Mouse (Mus musculus): ENCODE data around the gene Prcc. TPM values are rescaled to one million over a fixed set of nuclear protein-coding genes. Genes with fewer than 3 reads are reported as not detected.
A peak's percentile ranks its signal among the peaks of the same experiment; 100 is the strongest.

The Prcc gene
- polyA plus RNA-seq, 1 experiment from 2014 or later: 17.6 TPM

GRCm38 (mm10) chr3:87920270-87920943 is 35.0 kb upstream of the Prcc start:
- WGBS: 68% methylated on average over 9 of the region's 9 CpGs
- peak overlapping the region; percentile 69 for H3K4me2 ChIP-seq (replicated peaks; ENCODE audit: low read depth, low read length)
- H3K4me3 ChIP-seq (ENCODE audit: low read depth, low read length): peak overlapping the region; percentile 65
- no peaks in the 10 kb centered on the region for H3K4me1 ChIP-seq (replicated peaks; ENCODE audit: control insufficient read depth, insufficient read depth, low read length)
- ATAC-seq (ENCODE audit: low FRiP score) (no peak), DNase-seq (ENCODE audit: low spot score) (no peak)
- H3K9me3 ChIP-seq (ENCODE audit: control insufficient read depth, low read length): no peaks in the 10 kb centered on the region
- H3K27me3 ChIP-seq (ENCODE audit: control insufficient read depth, insufficient read depth, low read length): no peaks in the 10 kb centered on the region
- H3K9ac ChIP-seq (ENCODE audit: low read depth, low read length): no peak overlapping the region; the same call in 1 of the 2 replicates
- H3K27ac ChIP-seq (ENCODE audit: low read depth, low read length): no peak overlapping the region
- H3K36me3 ChIP-seq (ENCODE audit: control insufficient read depth, insufficient read depth, low read length): 0 out of 2 replicates have a peak, but pooled peaks cover 2% of the 10 kb centered on the region

DNA sequence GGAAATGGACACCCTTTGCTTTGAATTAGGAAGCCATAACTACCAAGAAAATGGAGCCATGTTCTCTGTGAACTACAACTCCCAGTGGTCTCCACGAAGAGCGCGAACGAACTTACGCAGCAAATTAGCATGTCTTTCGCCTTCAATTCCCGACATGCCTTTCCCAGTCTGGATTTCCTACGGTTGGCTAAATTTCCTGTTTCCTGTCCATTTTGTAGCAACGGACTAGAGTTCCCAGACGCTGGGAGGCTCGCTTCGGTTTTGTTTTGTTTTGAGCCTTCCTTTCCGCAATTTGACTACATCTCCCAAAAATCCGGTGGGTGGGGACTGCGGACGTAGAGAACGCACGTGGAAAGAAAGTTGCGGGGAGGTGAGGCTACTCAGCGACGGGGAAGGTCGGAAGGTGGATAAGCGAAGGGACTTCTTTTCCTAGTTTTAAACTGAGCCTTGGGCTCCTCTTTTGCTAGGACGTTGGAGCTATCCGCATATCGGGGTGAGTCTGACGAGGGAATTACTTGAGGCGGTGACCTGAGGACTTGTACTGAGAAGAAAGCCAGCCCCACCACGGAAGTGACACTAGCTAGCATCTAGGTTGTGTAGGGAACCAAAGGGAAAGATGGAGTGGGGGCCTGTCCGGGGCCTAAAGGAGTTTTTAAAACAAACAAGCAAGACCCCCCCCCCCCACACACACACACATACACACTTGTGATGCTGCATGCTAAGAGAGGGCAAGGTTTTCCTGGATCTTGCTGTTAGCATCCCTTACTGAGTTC is 34.1 kb upstream of the Prcc start, which contains the start of gene Mrpl24:
TSS of gene Mrpl24 (plus strand) at position 171 of the 773 bp plus-strand sequence.
- ATAC-seq (ENCODE audit: low FRiP score) (peak; percentile 80), DNase-seq (ENCODE audit: low spot score) (peak; percentile 81)
- H3K9me3 ChIP-seq (ENCODE audit: control insufficient read depth, low read length): no peaks in the 10 kb centered on the region
- WGBS: under 1% methylated on average over 30 of the region's 30 CpGs
- no peaks in the 10 kb centered on the region for H3K4me1 ChIP-seq (replicated peaks; ENCODE audit: control insufficient read depth, insufficient read depth, low read length)
- peak within 1 kb of the TSS; percentile 69 for H3K4me2 ChIP-seq (replicated peaks; ENCODE audit: low read depth, low read length)
- H3K27me3 ChIP-seq (ENCODE audit: control insufficient read depth, insufficient read depth, low read length): no peaks in the 10 kb centered on the region
- peak within 1 kb of the TSS; percentile 72 for H3K9ac ChIP-seq (ENCODE audit: low read depth, low read length)
- peaks cover 6% of the 10 kb centered on the region for H3K36me3 ChIP-seq (ENCODE audit: control insufficient read depth, insufficient read depth, low read length)
- H3K4me3 ChIP-seq (ENCODE audit: low read depth, low read length): peak within 1 kb of the TSS; percentile 65
- H3K27ac ChIP-seq (ENCODE audit: low read depth, low read length): peak within 1 kb of the TSS; percentile 48

DNA sequence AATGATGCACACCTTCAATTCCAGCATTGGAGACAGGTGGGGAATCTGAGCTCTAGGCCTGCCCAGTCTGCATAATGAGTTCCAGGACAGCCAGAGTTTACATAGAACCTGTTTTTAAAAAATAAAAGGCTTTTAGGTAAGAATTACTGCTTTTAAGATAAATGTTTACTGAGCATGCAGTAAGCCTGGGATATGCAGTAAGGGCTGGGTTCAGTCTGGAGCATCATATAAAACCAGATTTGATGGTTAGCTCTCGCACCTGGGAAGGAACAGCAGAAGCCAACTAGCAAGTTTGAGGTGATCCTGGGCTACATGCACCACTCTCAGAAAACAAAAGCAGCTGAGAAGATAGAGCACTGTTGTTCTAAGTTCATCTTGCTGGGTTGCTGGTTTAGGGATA is 33.1 kb upstream of the Prcc start:
- Histone ChIP-seq H3K4me2 (replicated peaks; ENCODE audit: low read depth, low read length) (no peak overlapping the region), H3K9me3 (ENCODE audit: control insufficient read depth, low read length) (no peaks in the 10 kb centered on the region), H3K9ac (ENCODE audit: low read depth, low read length) (no peak overlapping the region), H3K27me3 (ENCODE audit: control insufficient read depth, insufficient read depth, low read length) (no peaks in the 10 kb centered on the region), H3K4me1 (replicated peaks; ENCODE audit: control insufficient read depth, insufficient read depth, low read length) (no peaks in the 10 kb centered on the region), H3K4me3 (ENCODE audit: low read depth, low read length) (no peak overlapping the region), H3K27ac (ENCODE audit: low read depth, low read length) (no peak overlapping the region), H3K36me3 (ENCODE audit: control insufficient read depth, insufficient read depth, low read length) (peaks cover 6% of the 10 kb centered on the region)
- ATAC-seq (ENCODE audit: low FRiP score) (no peak), DNase-seq (ENCODE audit: low spot score) (no peak)
- 90% methylated on average over 1 of the region's 1 CpGs for WGBS

DNA sequence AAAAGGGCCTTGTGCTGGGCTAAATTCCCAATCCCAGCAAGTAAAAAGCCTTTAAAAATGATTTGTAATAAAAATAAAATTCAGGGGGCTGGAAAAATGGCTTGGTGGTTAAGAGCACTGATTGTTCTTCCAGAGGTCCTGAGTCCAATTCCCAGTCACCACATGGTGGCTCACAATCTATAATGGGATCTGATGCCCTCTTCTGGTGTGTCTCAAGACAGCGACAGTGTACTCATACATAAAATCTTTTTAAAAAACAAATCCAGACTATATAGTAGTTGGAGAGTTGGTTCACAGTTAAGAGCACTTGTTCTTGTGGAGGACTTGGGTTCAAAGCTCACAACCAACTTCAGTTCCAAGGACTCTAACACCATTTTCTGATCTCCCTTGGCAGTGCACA is 31.6 kb upstream of the Prcc start:
- Histone ChIP-seq H3K27me3 (ENCODE audit: control insufficient read depth, insufficient read depth, low read length) (no peaks in the 10 kb centered on the region), H3K36me3 (ENCODE audit: control insufficient read depth, insufficient read depth, low read length) (peaks cover 5% of the 10 kb centered on the region), H3K9ac (ENCODE audit: low read depth, low read length) (no peak overlapping the region), H3K4me3 (ENCODE audit: low read depth, low read length) (no peak overlapping the region), H3K9me3 (ENCODE audit: control insufficient read depth, low read length) (no peaks in the 10 kb centered on the region), H3K27ac (ENCODE audit: low read depth, low read length) (no peak overlapping the region), H3K4me2 (replicated peaks; ENCODE audit: low read depth, low read length) (no peak overlapping the region), H3K4me1 (replicated peaks; ENCODE audit: control insufficient read depth, insufficient read depth, low read length) (no peaks in the 10 kb centered on the region; the same call in 1 of the 2 replicates)
- 85% methylated on average over 1 of the region's 1 CpGs for WGBS
- DNase-seq (ENCODE audit: low spot score) (no peak), ATAC-seq (ENCODE audit: low FRiP score) (no peak)

DNA sequence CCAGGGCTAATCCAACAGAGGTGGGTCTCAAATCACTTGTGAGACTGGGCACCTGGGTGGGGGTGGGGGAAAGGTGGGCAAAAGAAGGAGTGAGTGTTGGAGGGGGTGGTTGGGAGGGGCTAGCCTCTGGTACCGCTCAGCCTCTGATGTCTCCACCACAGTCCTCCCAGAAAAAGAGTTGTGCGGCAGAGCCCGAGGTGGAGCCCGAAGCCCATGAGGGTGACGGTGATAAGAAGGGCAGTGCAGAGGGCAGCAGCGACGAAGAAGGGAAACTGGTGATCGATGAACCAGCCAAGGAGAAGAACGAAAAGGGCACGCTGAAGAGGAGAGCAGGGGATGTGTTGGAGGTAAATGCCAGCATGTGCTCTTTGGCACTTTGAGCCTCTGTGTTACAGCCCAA is 28.5 kb upstream of the Prcc start:
- Histone ChIP-seq H3K27ac (ENCODE audit: low read depth, low read length) (no peak overlapping the region), H3K36me3 (ENCODE audit: control insufficient read depth, insufficient read depth, low read length) (peaks cover 4% of the 10 kb centered on the region), H3K4me3 (ENCODE audit: low read depth, low read length) (no peak overlapping the region), H3K4me1 (replicated peaks; ENCODE audit: control insufficient read depth, insufficient read depth, low read length) (peaks cover 12% of the 10 kb centered on the region), H3K9me3 (ENCODE audit: control insufficient read depth, low read length) (no peaks in the 10 kb centered on the region), H3K27me3 (ENCODE audit: control insufficient read depth, insufficient read depth, low read length) (no peaks in the 10 kb centered on the region), H3K4me2 (replicated peaks; ENCODE audit: low read depth, low read length) (no peak overlapping the region), H3K9ac (ENCODE audit: low read depth, low read length) (no peak overlapping the region)
- no peak for ATAC-seq (ENCODE audit: low FRiP score)
- DNase-seq (ENCODE audit: low spot score): no peak
- WGBS: 93% methylated on average over 10 of the region's 10 CpGs

- no peaks in the 10 kb centered on the region for H3K27me3 ChIP-seq (ENCODE audit: control insufficient read depth, insufficient read depth, low read length)
- H3K9me3 ChIP-seq (ENCODE audit: control insufficient read depth, low read length): no peaks in the 10 kb centered on the region
- 83% methylated on average over 7 of the region's 7 CpGs for WGBS
- peaks cover 4% of the 10 kb centered on the region for H3K36me3 ChIP-seq (ENCODE audit: control insufficient read depth, insufficient read depth, low read length)
- no peak overlapping the region for H3K4me2 ChIP-seq (replicated peaks; ENCODE audit: low read depth, low read length)
- DNase-seq (ENCODE audit: low spot score): no peak
- no peak for ATAC-seq (ENCODE audit: low FRiP score)
- H3K4me1 ChIP-seq (replicated peaks; ENCODE audit: control insufficient read depth, insufficient read depth, low read length): peaks cover 12% of the 10 kb centered on the region
- no peak overlapping the region for H3K9ac ChIP-seq (ENCODE audit: low read depth, low read length)
- no peak overlapping the region for H3K27ac ChIP-seq (ENCODE audit: low read depth, low read length)
- no peak overlapping the region for H3K4me3 ChIP-seq (ENCODE audit: low read depth, low read length)
These were observed 28.1 kb upstream of the Prcc start for GRCm38 (mm10) chr3:87913491-87913890.

DNA sequence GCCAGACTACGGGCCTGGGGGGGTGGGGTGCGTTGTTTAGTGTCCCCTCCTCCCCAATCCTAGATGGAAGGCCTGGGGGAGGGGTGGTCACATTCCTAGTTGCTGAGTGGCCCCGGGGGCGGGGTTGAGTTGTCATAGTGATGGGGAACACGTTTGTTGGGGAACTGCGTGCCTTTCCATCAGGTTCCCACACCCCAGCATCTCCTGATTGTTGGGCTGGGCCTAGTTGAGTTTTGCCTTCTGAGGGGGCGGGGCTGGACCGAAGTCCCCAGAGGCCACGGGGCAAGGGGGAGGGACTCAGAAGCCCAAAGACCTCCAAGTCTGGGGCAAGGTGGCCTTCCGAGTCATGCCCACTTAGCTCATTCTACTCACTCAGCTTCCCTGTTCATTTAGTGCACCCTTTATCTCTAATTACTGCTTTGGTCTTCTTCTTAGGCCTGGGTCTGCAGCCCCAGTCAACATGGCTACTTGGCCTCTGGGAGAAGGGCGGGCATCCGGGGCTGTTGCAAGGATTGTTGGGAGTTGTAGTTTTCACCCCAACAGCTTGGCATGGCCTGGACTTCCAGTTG is 25.2 kb upstream of the Prcc start:
- WGBS: 7% methylated on average over 12 of the region's 12 CpGs
- peak overlapping the region; percentile 29 for H3K4me3 ChIP-seq (ENCODE audit: low read depth, low read length)
- peak; percentile 82 for DNase-seq (ENCODE audit: low spot score)
- H3K4me2 ChIP-seq (replicated peaks; ENCODE audit: low read depth, low read length): peak overlapping the region; percentile 56
- H3K4me1 ChIP-seq (replicated peaks; ENCODE audit: control insufficient read depth, insufficient read depth, low read length): peaks cover 17% of the 10 kb centered on the region
- H3K27me3 ChIP-seq (ENCODE audit: control insufficient read depth, insufficient read depth, low read length): no peaks in the 10 kb centered on the region
- no peaks in the 10 kb centered on the region for H3K9me3 ChIP-seq (ENCODE audit: control insufficient read depth, low read length)
- peak overlapping the region; percentile 76 for H3K27ac ChIP-seq (ENCODE audit: low read depth, low read length)
- H3K36me3 ChIP-seq (ENCODE audit: control insufficient read depth, insufficient read depth, low read length): peaks cover 4% of the 10 kb centered on the region
- H3K9ac ChIP-seq (ENCODE audit: low read depth, low read length): peak overlapping the region; percentile 46
- ATAC-seq (ENCODE audit: low FRiP score): peak; percentile 33

GRCm38 (mm10) chr3:87909874-87910273 is 24.5 kb upstream of the Prcc start:
- peak overlapping the region; percentile 12; the same call in 1 of the 2 replicates for H3K9ac ChIP-seq (ENCODE audit: low read depth, low read length)
- H3K9me3 ChIP-seq (ENCODE audit: control insufficient read depth, low read length): no peaks in the 10 kb centered on the region
- DNase-seq (ENCODE audit: low spot score): no peak
- peaks cover 17% of the 10 kb centered on the region for H3K4me1 ChIP-seq (replicated peaks; ENCODE audit: control insufficient read depth, insufficient read depth, low read length)
- 11% methylated on average over 4 of the region's 4 CpGs for WGBS
- peaks cover 3% of the 10 kb centered on the region for H3K36me3 ChIP-seq (ENCODE audit: control insufficient read depth, insufficient read depth, low read length)
- ATAC-seq (ENCODE audit: low FRiP score): no peak
- 0 out of 2 replicates have a peak overlapping the region, but pooled peaks have one; percentile 29 for H3K4me3 ChIP-seq (ENCODE audit: low read depth, low read length)
- H3K27ac ChIP-seq (ENCODE audit: low read depth, low read length): peak overlapping the region; percentile 76
- H3K4me2 ChIP-seq (replicated peaks; ENCODE audit: low read depth, low read length): peak overlapping the region; percentile 56
- no peaks in the 10 kb centered on the region for H3K27me3 ChIP-seq (ENCODE audit: control insufficient read depth, insufficient read depth, low read length)

All from hindbrain, embryonic 11.5 days (tissue).